Mouse (Mus musculus) T-helper 2 cell (primary cell): ENCODE data around the gene Ccnd3.
"Not testable (repeated sequence)": the region's sequence is repeated elsewhere in the genome, so short reads cannot be mapped to it uniquely, and the experiment has no call there.

ENCODE experiments used
- in situ Hi-C: fragments of 300-600 bp; cut with MboI, MseI; formaldehyde crosslinking; loops from one replicate; pipeline ENCODE4 v1.15.1; 2025; ENCODE audit warnings: high pct_unique_total_duplicates

Gene Ccnd3

GRCm38 (mm10) chr17:47616652-47617051, 111.8 kb downstream of the Ccnd3 start:
- in situ Hi-C loops, result no loop called here

- in situ Hi-C loops, result no loop called here
Measured at GRCm38 (mm10) chr17:47617605-47618307, 112.9 kb downstream of the Ccnd3 start.

DNA sequence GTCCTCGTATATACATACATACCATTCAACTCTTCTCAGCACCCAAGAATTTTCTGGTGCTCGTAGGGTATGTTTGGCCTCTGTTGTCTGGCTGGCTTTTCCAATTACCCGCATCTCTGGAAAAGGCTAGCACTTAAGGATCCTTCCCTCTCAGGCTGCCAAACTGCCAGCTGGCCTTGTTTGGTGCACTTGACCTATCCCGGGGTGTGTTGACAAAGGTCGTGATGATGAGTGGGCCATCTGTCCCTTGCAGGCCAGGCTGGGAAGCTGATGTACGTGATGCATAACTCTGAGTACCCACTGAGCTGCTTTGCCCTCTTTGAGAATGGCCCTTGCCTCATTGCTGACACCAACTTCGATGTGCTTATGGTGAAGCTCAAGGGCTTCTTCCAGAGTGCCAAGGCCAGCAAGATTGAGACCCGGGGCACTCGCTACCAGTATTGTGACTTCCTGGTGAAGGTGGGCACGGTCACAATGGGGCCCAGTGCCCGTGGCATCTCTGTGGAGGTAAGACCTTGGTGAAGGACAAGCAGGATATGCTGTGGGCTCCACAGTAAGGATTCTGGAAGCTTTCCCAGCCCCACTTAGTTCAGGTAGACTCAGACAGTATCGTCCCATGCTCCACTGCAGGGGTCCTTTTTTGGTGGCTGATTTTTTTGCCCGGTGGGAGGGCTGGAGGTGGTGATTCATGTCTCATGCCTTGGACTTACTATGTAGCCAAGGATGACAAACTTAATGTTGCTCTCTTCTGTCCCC, 113.9 kb downstream of the Ccnd3 start:
- in situ Hi-C loops, result no loop called here

GRCm38 (mm10) chr17:47622912-47623554, 118.2 kb downstream of the Ccnd3 start:
- in situ Hi-C loops, result no loop called here

DNA sequence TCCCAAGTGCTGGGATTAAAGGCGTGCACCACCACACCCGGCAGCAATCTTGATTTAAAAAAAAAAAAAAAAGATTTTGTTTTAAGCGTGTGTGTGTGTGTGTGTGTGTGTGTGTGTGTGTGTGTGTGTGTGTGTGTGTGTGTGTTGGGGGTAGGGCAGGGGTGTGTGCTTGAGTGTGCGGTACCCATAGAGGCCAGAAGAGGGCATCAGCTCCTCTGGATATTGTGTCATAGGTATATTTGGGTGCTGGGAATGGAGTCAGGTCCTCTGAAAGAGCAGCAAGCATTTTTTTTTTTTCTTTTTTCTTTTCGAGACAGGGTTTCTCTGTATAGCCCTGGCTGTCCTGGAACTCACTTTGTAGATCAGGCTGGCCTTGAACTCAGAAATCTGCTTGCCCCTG, 119.7 kb downstream of the Ccnd3 start:
- in situ Hi-C loops, result not testable (repeated sequence)

DNA sequence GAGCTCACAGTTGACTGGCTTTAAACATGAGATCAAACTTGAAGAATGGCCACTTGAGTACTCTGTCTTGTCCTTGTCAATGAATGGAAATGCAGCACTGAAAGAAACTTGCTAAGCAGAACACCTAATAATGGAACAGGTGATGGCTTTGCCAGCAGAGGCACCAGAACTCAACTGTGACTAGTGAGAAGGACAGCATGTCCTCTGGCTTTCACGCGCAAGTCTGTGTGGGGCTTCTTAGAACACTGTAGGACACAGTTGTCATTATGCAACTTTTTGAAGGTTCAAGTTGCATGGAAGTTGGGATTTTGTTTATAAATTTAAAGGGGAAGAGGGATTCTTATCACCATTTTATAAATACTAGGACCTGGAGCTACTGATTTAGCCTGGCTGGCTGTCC, 120.2 kb downstream of the Ccnd3 start:
- in situ Hi-C loops, result no loop called here

GRCm38 (mm10) chr17:47626031-47626430, 121.2 kb downstream of the Ccnd3 start:
- in situ Hi-C loops, result no loop called here

DNA sequence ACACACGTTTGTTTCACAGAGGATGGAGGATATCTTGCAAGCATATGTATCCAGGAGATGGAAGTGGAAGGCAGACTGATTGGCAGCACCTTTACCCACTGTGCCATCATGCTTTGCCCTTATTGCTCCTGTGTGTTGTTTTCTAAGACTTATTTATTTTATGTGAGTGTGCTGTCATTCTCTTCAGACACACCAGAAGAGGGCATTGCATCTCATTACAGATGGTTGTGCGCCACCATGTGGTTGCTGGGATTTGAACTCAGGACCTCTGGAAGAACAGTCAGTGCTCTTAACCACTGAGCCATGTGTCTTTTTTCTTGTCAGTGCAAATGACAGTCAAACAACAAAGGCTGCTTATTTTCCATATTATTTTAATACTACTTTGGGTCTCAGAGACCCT, 122.9 kb downstream of the Ccnd3 start:
- in situ Hi-C loops, result no loop called here

DNA sequence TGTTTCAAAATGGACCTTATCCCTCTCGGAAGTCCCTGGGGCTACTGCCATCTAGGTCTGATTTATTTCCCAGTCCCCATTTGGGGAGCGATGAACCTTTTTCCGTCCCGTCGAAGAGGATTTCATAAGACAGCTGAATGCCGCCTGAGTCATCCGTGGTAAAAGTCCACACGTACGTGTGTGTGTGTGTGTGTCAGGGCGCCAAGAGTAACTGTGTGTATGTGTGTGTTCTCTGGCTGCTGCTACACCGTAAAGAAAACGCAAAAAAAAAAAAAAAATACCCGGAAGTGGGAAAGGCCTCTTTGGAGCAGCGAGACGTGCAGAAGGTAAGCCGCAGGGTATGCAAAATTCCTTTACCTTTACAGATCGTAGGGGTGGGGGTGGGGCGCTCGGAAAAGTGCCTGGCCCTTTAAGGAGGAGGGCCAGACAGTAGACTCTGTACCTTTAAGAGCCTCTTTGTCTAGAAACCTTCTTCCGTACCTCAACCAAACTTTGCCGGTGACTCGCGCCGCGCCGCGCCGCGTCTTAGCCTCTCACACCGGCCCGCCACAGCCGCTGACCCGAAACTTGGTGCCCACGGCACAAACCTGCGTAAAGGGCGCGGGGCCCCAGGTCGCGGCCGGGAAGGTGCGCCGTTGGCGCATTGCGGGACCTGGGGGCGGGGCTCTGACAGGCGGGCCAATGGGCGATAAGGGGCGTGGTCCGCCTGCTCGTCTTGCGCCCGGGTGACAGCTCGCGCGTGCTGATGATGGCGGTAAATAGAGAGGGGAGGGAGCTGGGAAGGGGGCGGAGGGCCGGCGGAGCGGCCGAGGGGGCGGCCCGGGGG, 124.2 kb downstream of the Ccnd3 start:
- in situ Hi-C loops, result no loop called here

GRCm38 (mm10) chr17:47629717-47630677, 125.1 kb downstream of the Ccnd3 start:
- in situ Hi-C loops, result loop anchor here (5.0 kb wide), 1 partner anchor 52 kb away; no protein-coding TSS in a partner anchor

DNA sequence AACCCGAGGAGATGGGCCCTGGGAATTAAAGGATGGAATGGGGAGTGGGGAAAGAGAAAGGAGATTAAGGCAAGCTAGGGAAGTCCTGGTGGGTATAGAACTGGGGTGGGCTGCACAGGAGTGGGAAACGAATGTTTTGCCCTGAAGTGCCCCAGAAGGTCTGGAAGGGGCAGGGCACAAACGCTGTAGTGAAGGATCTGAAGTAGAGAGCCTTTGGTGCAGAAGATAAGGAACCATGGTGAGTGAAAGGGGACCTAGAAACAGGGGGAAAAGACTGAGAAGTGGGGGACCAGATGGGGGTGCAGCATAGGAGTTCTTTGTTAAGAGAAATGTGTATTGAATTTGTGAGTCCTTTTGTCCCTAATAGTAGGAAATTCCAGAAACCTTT, 125.8 kb downstream of the Ccnd3 start, which contains the start of gene Usp49:
Gene Usp49 (plus strand): TSS at position 13 of the 388 bp plus-strand sequence.
- in situ Hi-C loops, result loop anchor here (5.0 kb wide), 1 partner anchor 52 kb away; no protein-coding TSS in a partner anchor

DNA sequence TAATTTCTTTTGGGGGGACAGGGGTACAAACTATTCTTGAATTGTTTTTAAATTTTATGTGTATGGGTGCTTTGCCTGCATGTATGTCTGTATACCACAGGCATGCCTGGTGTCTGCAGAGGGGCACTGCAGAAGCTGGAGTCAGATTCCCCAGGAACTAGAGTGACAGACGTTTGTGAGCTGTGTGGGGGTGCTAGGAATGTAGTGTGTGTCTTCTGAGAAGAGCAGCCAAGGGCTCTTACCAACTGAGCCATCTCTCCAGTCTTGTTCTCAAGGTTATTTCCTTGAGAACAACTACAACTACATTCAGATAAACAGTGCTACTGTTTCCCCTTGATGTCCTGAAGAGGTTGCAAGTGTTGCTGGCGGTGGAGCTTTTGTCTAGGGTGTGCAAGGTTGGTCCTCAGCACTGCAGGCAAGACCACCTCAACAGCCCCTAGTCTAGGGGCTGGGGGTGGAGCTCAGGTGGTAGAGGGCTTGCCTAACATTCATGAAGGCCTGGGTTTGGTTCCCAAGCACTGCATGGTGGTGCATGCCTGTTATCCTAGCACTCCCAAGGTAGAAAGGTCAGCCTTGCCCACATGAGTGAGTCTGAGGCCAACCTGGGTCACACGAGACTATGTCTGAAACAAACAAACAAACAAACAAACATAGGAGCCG, 127.5 kb downstream of the Ccnd3 start:
- in situ Hi-C loops, result loop anchor here (5.0 kb wide), 1 partner anchor 50 kb away; no protein-coding TSS in a partner anchor

DNA sequence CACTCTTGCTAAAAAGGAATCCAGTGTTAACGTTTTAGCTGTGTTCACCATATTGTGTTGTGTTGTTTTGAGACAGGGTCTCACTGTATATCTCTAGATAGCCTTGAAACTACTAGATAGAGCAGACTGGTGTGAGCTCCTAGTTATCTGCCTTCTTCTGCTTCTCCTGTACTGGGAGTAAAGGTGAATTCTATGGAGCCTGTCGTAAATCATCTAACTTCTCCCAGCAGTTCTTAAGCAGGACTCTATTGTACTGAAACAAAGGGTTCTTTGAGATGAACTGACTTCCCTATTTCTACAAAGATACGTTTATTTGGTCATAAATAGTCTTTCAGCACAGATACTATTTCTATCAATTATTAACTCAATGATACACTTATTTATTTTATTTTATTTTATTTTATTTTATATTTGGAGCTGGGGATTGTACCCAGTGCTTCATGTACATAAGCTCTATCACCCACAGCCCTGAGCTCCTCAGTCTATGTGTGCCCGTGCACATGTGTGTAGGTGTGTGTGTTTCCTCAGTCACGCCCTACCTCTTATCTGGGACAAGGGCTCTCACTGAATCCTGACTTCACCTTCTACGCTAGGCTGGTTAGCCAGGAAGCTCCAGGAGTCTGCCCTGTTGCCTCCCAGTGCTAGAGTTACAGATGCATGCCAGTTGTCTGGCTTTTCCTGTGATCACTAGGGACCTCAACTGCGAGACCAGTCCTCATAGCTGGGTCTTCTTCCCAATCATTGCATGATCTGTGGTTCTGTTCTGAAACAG, 129.3 kb downstream of the Ccnd3 start:
- in situ Hi-C loops, result loop anchor here (5.0 kb wide), 1 partner anchor 48 kb away; no protein-coding TSS in a partner anchor

GRCm38 (mm10) chr17:47642992-47643391, 138.1 kb downstream of the Ccnd3 start:
- in situ Hi-C loops, result no loop called here

DNA sequence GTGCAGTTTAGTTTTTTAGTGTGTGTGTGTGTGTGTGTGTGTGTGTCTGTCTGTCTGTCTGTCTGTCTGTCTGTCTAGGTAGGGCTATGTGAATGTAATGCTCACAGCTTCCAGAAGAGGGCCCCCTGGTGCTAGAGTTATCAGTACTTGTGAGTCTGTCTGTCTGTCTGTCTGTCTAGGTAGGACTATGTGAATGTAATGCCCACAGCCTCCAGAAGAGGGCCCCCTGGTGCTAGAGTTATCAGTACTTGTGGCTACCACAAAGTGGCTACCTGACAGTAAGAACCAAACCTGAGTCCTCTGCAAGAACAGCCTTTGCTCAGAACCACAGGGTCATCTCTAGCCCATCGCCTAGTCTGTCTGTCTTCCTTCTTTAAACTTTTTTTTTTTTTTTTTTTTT, 141.8 kb downstream of the Ccnd3 start:
- in situ Hi-C loops, result no loop called here

- in situ Hi-C loops, result no loop called here
Measured at GRCm38 (mm10) chr17:47648966-47649365, 144.1 kb downstream of the Ccnd3 start.
